Mouse (Mus musculus): ENCODE measurements at regions not wholly inside any gene's neighbourhood (a gene's known extent, or its start where the extent isn't known, plus 50 kb on each side); places are given as distances from the start of the nearest gene placed in this dataset.

DNA sequence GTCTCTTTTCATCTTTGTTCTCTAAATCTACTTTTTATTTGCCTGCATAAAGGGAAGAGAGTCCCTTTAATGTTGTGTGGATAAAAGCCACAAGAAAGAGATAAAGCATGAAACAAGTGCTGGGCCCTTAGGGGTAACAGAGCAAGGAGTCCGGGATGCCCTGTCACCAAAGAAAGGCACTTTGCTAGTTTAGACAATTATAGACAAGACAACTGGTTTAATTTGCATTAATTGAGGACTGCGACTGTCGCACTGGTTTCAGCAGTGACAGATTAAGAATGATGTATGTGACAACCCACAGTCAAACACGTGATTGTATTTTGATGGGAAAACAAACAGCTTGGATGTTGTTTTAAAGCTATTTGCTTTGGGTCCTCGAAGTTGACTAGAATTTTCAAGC, 325.0 kb downstream of the Pmp22 start:
- TF ChIP-seq CTCF (conservative IDR thresholded peaks at IDR 0.05; ENCODE audit: low read length) (no peak), NANOG (IDR thresholded peaks at IDR 0.05; ENCODE audit: borderline replicate concordance, low read length) (no peak), POU5F1 (IDR thresholded peaks at IDR 0.05; ENCODE audit: borderline replicate concordance, low read length) (no peak)

Measured in E14TG2a.4 (cell line).